Mouse (Mus musculus) MEL (cell line): ENCODE measurements around the gene Gpr45.

Experiments used
- CTCF ChIP-seq, 3 experiments: IDR thresholded peaks in 2 of 3; conservative IDR thresholded peaks in 1 of 3; 2 replicates each; pipeline ENCODE4 v1.5.1; 2011 to 2012; ENCODE audit warnings: low read length in 3 of 3, low read depth in 2 of 3, mild to moderate bottlenecking in 2 of 3, improper control_type of control experiment in 1 of 3, inconsistent platforms in 1 of 3, mixed read lengths in 1 of 3, moderate library complexity in 1 of 3; ENCODE audit not compliant: control insufficient read depth in 1 of 3, insufficient read depth in 1 of 3, poor library complexity in 1 of 3, severe bottlenecking in 1 of 3
- ETS1 ChIP-seq: IDR thresholded peaks from 2 replicates; pipeline ENCODE4 v1.6.1; 2012; ENCODE audit warnings: low read depth, mild to moderate bottlenecking, inconsistent platforms, low read length, improper control_type of control experiment, moderate library complexity
- KAT2A ChIP-seq: conservative IDR thresholded peaks from 2 replicates; pipeline ENCODE4 v1.6.1; 2012; ENCODE audit warnings: low read depth, low read length, improper control_type of control experiment, inconsistent platforms
- MAFK ChIP-seq: IDR thresholded peaks from 2 replicates; pipeline ENCODE4 v1.6.1; 2011; ENCODE audit warnings: low read depth, mild to moderate bottlenecking, low read length, improper control_type of control experiment, borderline replicate concordance
- MEF2A ChIP-seq: IDR thresholded peaks from 2 replicates; pipeline ENCODE4 v1.6.1; 2014; ENCODE audit warnings: low read depth, mild to moderate bottlenecking, inconsistent platforms, low read length, improper control_type of control experiment; ENCODE audit not compliant: poor library complexity, insufficient replicate concordance, severe bottlenecking; ENCODE audit errors: extremely low read depth
- POLR2A ChIP-seq, 2 experiments: IDR thresholded peaks; 2 replicates each; pipeline ENCODE4 v1.6.1; 2011 to 2012; ENCODE audit warnings: low read length in 2 of 2, mild to moderate bottlenecking in 2 of 2, control low read depth in 1 of 2, improper control_type of control experiment in 1 of 2, low read depth in 1 of 2, moderate library complexity in 1 of 2; ENCODE audit not compliant: control insufficient read depth in 1 of 2, insufficient read depth in 1 of 2, poor library complexity in 1 of 2
- TCF12 ChIP-seq: IDR thresholded peaks from 2 replicates; pipeline ENCODE4 v1.6.1; 2014; ENCODE audit warnings: low read depth, mild to moderate bottlenecking, inconsistent platforms, low read length, improper control_type of control experiment, moderate library complexity
- ZC3H11A ChIP-seq: IDR thresholded peaks from 2 replicates; pipeline ENCODE4 v1.6.1; 2012; ENCODE audit warnings: low read depth, mild to moderate bottlenecking, inconsistent platforms, low read length, improper control_type of control experiment

DNA sequence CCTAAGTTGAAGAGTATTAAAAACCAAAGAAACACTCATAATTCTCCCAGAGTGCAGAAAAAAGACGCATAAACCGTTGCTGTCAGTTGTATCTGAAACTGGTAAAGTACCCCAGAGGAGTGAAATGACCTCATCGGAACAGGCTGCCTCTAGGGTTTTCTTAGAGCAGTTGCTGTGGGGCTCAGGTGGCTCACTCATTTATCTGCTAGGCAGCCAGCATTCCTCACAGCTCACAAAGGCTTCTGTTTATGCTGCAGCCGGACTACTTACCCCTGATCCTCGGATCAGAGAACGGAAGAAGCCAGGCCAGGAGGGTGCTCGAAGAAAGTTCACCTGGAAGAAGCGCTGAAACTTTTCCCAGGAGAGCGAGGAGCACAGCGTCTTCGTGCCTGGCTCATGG is 47.5 kb upstream of the Gpr45 start:
- no peak for TF ChIP-seq MAFK
- TF ChIP-seq KAT2A: no peak
- TF ChIP-seq POLR2A (IDR thresholded peaks at IDR 0.05; ENCODE audit: control insufficient read depth in 1 of 2, insufficient read depth in 1 of 2, low read depth in 1 of 2, low read length in 2 of 2, poor library complexity in 1 of 2): no peak
- no peak for TF ChIP-seq MEF2A
- TF ChIP-seq TCF12: no peak
- TF ChIP-seq ZC3H11A: no peak
- no peak for TF ChIP-seq CTCF (IDR thresholded peaks at IDR 0.05 in 2 of 3, conservative IDR thresholded peaks at IDR 0.05 in 1 of 3; ENCODE audit: control insufficient read depth in 1 of 3, insufficient read depth in 1 of 3, low read depth in 2 of 3, low read length in 3 of 3, poor library complexity in 1 of 3, severe bottlenecking in 1 of 3)
- TF ChIP-seq ETS1: no peak
